Mouse (Mus musculus): Measurements from ENCODE around the gene P2ry2.

GRCm38 (mm10) chr7:100991972-100992371 is 20.7 kb downstream of the P2ry2 start:
- no peak for TF ChIP-seq CTCF (IDR thresholded peaks at IDR 0.05; ENCODE audit: extremely low read depth, insufficient read length, insufficient replicate concordance, low read depth, low read length)
- TF ChIP-seq POLR2A (IDR thresholded peaks at IDR 0.05; ENCODE audit: low read depth, low read length): no peak
